Mouse (Mus musculus) lung, postnatal 0 days (tissue): ENCODE measurements around the gene Tmed1. TPM values are rescaled to one million over a fixed set of nuclear protein-coding genes. Genes with fewer than 3 reads are reported as not detected.

ENCODE experiments used
- ATAC-seq: fragments of 200-750 bp; cut with Nextera tagmentation; 2 replicates; pipeline ENCODE4 v1.8.0; 2017; ENCODE audit warnings: moderate library complexity
- DNase-seq: peaks from one replicate; pipeline ENCODE4 v3.0.0-alpha.2; 2016; ENCODE audit warnings: low spot score
- H3K27ac ChIP-seq: fragments of 300-500 bp; sonication (generic); 2 replicates; pipeline ENCODE4 v1.5.1; 2014; ENCODE audit warnings: antibody characterized with exemption, mild to moderate bottlenecking, low read length, mixed read lengths
- H3K27me3 ChIP-seq: fragments of 300-500 bp; sonication (generic); replicated peaks from 2 replicates; pipeline ENCODE4 v1.6.1; 2014; ENCODE audit warnings: low read length, mixed read lengths; ENCODE audit not compliant: insufficient read depth
- H3K36me3 ChIP-seq: fragments of 300-500 bp; sonication (generic); 2 replicates; pipeline ENCODE4 v1.6.1; 2014; ENCODE audit warnings: low read length, mixed read lengths; ENCODE audit not compliant: insufficient read depth
- H3K4me1 ChIP-seq: fragments of 300-500 bp; sonication (generic); 2 replicates; pipeline ENCODE4 v1.6.1; 2014; ENCODE audit warnings: antibody characterized with exemption, low read depth, low read length, mixed read lengths; ENCODE audit not compliant: insufficient read depth
- H3K4me2 ChIP-seq: fragments of 300-500 bp; sonication (generic); replicated peaks from 2 replicates; pipeline ENCODE4 v1.6.1; 2014; ENCODE audit warnings: low read depth, mild to moderate bottlenecking, low read length, moderate library complexity, mixed read lengths
- H3K4me3 ChIP-seq: fragments of 300-500 bp; sonication (generic); 2 replicates; pipeline ENCODE4 v1.5.1; 2014; ENCODE audit warnings: low read depth, low read length
- H3K9ac ChIP-seq: fragments of 300-500 bp; sonication (generic); replicated peaks from 2 replicates; pipeline ENCODE4 v1.6.1; 2014; ENCODE audit warnings: low read depth, mild to moderate bottlenecking
- H3K9me3 ChIP-seq: fragments of 300-500 bp; sonication (generic); 2 replicates; pipeline ENCODE4 v1.6.1; 2016; ENCODE audit warnings: low read length, mixed read lengths
- CTCF ChIP-seq: IDR thresholded peaks from 2 replicates; pipeline ENCODE4 v1.5.1; 2016; ENCODE audit warnings: antibody characterized with exemption, mild to moderate bottlenecking
- EP300 ChIP-seq: IDR thresholded peaks from 2 replicates; pipeline ENCODE4 v1.6.1; 2016; ENCODE audit warnings: antibody characterized with exemption, mild to moderate bottlenecking, control low read depth
- WGBS: fragments of 180-500 bp; shearing (Covaris S2); extraction: QIAGEN DNeasy Blood & Tissue Kit; methylation state at CpG from one replicate; pipeline ENCODE4 v1.1.7; 2014; 5-methylcytosine and 5-hydroxymethylcytosine counted together
- polyA plus RNA-seq: library from polyadenylated mRNA; unstranded; fragments of >200 nt; fragmentation: Nextera tagmentation; extraction: Ambion mirVana; gene quantifications from 2 replicates; pipeline ENCODE4 v1.2.1, GENCODE M21; 2015

The Tmed1 gene
- polyA plus RNA-seq, 1 experiment from 2014 or later: 71.3 TPM

DNA sequence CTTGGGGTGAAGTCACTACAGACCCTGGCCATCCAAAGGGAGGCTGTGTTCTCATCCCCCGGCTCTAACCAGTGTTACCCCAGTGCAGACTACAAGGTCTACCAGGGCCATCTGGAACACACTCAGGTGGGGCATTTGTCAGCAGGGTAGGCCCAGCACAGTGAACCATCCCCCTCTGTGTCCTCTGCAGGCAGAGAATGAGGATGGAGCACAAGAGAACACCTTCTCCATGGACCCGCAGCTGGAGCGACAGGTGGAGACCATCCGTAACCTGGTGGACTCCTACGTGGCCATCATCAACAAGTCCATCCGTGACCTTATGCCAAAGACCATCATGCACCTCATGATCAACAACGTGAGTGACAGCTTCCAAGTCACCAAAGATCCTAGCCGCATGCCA is 6.7 kb downstream of the Tmed1 start:
- ATAC-seq (no peak), DNase-seq (no peak)
- no peak overlapping the region for H3K9ac ChIP-seq
- no peak overlapping the region for H3K4me3 ChIP-seq
- no peak overlapping the region for H3K4me2 ChIP-seq
- WGBS: 95% methylated on average over 8 of the region's 8 CpGs
- TF ChIP-seq EP300: no peak
- TF ChIP-seq CTCF: no peak
- H3K9me3 ChIP-seq: no peaks in the 10 kb centered on the region
- no peaks in the 10 kb centered on the region for H3K4me1 ChIP-seq
- no peak overlapping the region for H3K27ac ChIP-seq
- no peaks in the 10 kb centered on the region for H3K27me3 ChIP-seq
- peaks cover 21% of the 10 kb centered on the region for H3K36me3 ChIP-seq

DNA sequence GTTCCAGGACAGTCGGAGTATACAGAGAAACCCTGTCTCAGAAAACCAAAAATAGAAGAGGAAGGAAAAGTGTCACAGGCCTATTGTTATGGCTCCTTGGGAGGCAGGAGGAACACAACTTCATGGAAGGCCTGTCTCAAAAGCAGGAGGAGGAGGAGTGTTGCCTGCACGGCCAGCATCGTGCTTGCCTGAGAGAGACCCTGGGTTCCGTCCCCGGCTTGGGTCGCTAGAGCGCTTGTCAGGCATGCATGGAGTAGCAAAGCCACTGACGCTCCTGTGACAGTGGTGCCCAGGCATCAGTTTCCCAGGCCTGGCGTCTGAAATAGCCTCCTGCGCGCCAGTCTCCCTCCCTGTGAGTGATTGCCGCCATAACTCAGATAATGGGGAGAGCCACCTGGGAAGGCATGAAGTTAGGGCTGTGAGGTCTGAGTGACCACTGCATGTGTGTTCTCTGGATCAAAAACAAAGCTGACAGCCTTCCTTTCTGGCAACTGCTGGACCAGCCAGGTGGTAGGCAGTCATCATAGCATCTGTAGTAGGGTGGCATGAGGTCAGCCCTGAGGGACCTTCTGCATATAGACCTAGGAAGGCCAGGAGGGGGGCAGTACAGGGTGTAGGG is 11.7 kb downstream of the Tmed1 start:
- 84% methylated on average over 12 of the region's 12 CpGs for WGBS
- no peak for TF ChIP-seq EP300
- no peak for TF ChIP-seq CTCF
- Histone ChIP-seq H3K9ac (no peak overlapping the region), H3K4me3 (no peak overlapping the region), H3K36me3 (peaks cover 5% of the 10 kb centered on the region), H3K4me1 (no peaks in the 10 kb centered on the region), H3K27me3 (no peaks in the 10 kb centered on the region), H3K4me2 (no peak overlapping the region), H3K27ac (no peak overlapping the region), H3K9me3 (no peaks in the 10 kb centered on the region)
- no peak for DNase-seq
- ATAC-seq: no peak

DNA sequence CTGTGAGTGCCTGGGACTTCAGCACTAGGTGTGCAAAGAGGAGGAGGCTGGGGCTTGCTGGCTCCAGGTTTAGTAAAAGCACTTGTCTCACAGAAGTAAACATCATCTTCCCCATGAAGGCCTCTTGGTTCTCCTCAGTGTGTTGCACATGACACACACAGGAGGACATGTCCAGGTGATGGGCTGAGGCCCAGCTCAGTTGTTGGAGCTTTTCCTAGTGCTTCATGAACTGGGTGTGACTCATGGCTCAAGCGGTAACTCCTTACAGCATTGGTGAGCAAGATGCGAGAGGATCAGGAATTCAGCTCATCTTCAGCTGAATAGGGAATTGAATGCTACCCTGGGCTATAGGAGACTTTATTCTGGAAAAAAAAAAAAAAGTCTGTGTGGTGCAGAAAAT is 12.4 kb downstream of the Tmed1 start:
- TF ChIP-seq CTCF (no peak), EP300 (no peak)
- DNase-seq: no peak
- WGBS: 88% methylated on average over 2 of the region's 2 CpGs
- H3K9me3 ChIP-seq: no peaks in the 10 kb centered on the region
- ATAC-seq: no peak
- H3K27me3 ChIP-seq: no peaks in the 10 kb centered on the region
- no peak overlapping the region for H3K9ac ChIP-seq
- no peaks in the 10 kb centered on the region for H3K4me1 ChIP-seq
- H3K4me3 ChIP-seq: no peak overlapping the region
- 0 out of 2 replicates have a peak overlapping the region, but pooled peaks have one; percentile 40 for H3K27ac ChIP-seq
- H3K36me3 ChIP-seq: peaks cover 5% of the 10 kb centered on the region
- no peak overlapping the region for H3K4me2 ChIP-seq

DNA sequence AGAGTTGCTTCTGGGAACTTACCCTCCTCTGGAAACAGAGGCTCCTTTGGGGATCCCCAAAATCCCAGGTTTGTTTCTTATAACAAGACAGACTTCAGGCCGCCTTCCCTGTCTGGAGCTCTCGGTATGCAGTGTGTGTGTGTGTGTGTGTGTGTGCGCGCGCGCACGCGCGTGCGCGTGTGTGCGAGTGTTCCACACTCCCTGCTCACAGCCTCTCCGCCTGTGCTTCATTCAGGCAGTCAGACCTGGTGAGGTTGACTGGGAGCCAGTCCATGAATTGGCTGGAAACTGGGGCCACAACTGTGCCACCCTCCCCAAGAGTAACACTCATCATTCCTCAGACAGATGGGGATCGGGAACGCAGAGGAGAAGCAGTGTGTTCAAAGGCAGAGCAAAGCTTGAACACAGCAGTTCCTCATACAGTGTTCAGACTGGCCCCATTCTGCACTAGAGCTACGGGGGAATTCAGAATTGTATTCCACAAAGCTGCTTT is 13.0 kb downstream of the Tmed1 start:
- H3K36me3 ChIP-seq: peaks cover 5% of the 10 kb centered on the region
- H3K27me3 ChIP-seq: no peaks in the 10 kb centered on the region
- no peaks in the 10 kb centered on the region for H3K9me3 ChIP-seq
- H3K4me3 ChIP-seq: no peak overlapping the region
- ATAC-seq: no peak; the same call in 1 of the 2 replicates
- H3K27ac ChIP-seq: peak overlapping the region; percentile 40; the same call in 1 of the 2 replicates
- no peak overlapping the region for H3K9ac ChIP-seq
- no peak for TF ChIP-seq CTCF
- no peak for TF ChIP-seq EP300
- WGBS: 90% methylated on average over 16 of the region's 16 CpGs
- DNase-seq: no peak
- no peaks in the 10 kb centered on the region for H3K4me1 ChIP-seq
- no peak overlapping the region for H3K4me2 ChIP-seq

DNA sequence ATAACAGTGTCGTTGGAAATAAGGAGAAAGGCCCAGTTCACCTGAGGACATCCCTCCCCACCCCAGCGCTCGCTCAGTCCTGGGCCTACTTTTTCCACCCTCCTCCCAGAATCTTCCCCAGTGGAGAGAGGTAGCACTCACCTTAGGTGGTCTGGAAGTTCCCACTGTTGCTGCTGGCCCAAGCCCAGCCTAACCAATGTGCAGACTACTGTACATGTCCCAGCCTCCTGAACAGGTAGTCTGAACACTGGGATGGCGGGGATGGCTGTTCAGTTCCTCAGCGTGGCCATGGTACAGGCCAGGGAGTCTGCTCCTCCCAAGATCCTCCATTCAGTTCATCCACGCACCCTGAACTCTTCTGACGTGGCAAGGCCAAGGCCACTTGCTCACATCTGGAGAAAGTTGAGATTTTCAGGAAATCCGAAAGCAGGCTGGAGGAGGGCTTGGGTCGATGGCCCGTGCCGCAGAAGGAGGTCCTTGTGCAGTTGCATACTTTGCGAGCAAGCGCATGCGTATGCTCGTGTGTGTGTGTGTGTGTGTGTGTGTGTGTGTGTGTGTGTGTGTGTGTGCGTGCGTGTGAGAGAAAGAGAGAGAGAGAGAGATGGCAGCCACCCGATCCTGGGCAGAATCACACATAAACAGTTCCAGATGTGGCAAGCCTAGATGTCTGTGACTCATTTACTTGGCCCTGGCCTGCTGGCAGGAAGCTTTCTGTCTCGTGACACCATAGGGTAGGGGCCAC is 13.6 kb downstream of the Tmed1 start:
- no peaks in the 10 kb centered on the region for H3K4me1 ChIP-seq
- H3K4me3 ChIP-seq: no peak overlapping the region
- DNase-seq (peak; percentile 46), ATAC-seq (peak; percentile 73)
- no peak overlapping the region for H3K9ac ChIP-seq
- no peak for TF ChIP-seq EP300
- TF ChIP-seq CTCF: no peak
- H3K4me2 ChIP-seq: no peak overlapping the region
- H3K36me3 ChIP-seq: peaks cover 5% of the 10 kb centered on the region
- 77% methylated on average over 17 of the region's 19 CpGs for WGBS
- H3K27ac ChIP-seq: peak overlapping the region; percentile 57
- H3K9me3 ChIP-seq: no peaks in the 10 kb centered on the region
- no peaks in the 10 kb centered on the region for H3K27me3 ChIP-seq

DNA sequence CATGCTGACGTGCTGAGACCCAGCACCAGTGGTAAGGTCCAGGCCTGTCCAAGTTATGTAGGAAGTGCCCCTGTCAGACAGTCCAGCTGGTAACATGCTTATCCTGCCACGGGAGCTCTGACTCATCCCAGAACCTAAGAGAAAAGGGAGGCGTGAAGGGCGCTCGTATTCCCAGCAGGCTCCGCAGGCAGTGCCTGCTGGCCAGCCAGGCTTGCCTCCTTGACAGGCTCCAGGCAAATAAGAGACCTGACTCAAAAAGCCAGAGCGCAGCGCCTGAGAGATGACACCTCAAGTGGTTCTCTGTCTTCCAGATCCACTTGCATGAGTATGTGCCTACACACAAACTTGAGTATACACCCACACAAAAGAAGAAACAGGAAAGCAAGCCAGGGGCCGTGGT is 15.3 kb downstream of the Tmed1 start:
- Histone ChIP-seq H3K9ac (no peak overlapping the region), H3K9me3 (no peaks in the 10 kb centered on the region), H3K36me3 (peaks cover 14% of the 10 kb centered on the region), H3K27ac (no peak overlapping the region), H3K4me3 (no peak overlapping the region), H3K4me2 (no peak overlapping the region), H3K27me3 (no peaks in the 10 kb centered on the region), H3K4me1 (no peaks in the 10 kb centered on the region)
- peak; percentile 31 for DNase-seq
- TF ChIP-seq EP300 (no peak), CTCF (no peak)
- WGBS: 79% methylated on average over 9 of the region's 9 CpGs
- ATAC-seq: peak; percentile 37; the same call in 1 of the 2 replicates
